Mouse (Mus musculus) kidney, adult 2 months (tissue): ENCODE results near the gene Klhl36. TPM values are rescaled to one million over a fixed set of nuclear protein-coding genes. Genes with fewer than 3 reads are reported as not detected.
A peak's percentile ranks its signal among the peaks of the same experiment; 100 is the strongest.

ENCODE experiments used
- DNase-seq: peaks from one replicate; pipeline ENCODE4 v3.0.0; 2021
- H3K27ac ChIP-seq: fragments of 200-500 bp; 2 replicates; pipeline ENCODE4 v1.5.1; 2012; ENCODE audit warnings: low read depth, low read length, control low read depth, inconsistent platforms; ENCODE audit not compliant: insufficient read depth
- H3K27me3 ChIP-seq: fragments of 200-500 bp; replicated peaks from 2 replicates; pipeline ENCODE4 v1.6.1; 2012; ENCODE audit warnings: mild to moderate bottlenecking, moderate library complexity, low read length, inconsistent platforms; ENCODE audit not compliant: control insufficient read depth, insufficient read depth
- H3K36me3 ChIP-seq: fragments of 200-500 bp; 2 replicates; pipeline ENCODE4 v1.6.1; 2012; ENCODE audit warnings: mild to moderate bottlenecking, moderate library complexity, low read length, inconsistent platforms; ENCODE audit not compliant: control insufficient read depth, insufficient read depth
- H3K4me1 ChIP-seq: fragments of 200-500 bp; 2 replicates; pipeline ENCODE4 v1.6.1; 2011; ENCODE audit warnings: low read length; ENCODE audit not compliant: control insufficient read depth, insufficient read depth
- H3K4me3 ChIP-seq: fragments of 200-500 bp; 2 replicates; pipeline ENCODE4 v1.5.1; 2011; ENCODE audit warnings: mild to moderate bottlenecking, low read depth, low read length, control low read depth; ENCODE audit not compliant: insufficient read depth
- CTCF ChIP-seq: fragments of 200-500 bp; conservative IDR thresholded peaks from 2 replicates; pipeline ENCODE4 v1.5.1; 2011; ENCODE audit warnings: low read depth, mild to moderate bottlenecking, control low read depth, low read length, moderate library complexity, mixed read lengths; ENCODE audit not compliant: insufficient read depth, insufficient read length
- POLR2A ChIP-seq: fragments of 200-500 bp; IDR thresholded peaks from one replicate; pipeline ENCODE4 v1.6.1; 2011; ENCODE audit warnings: low read depth, low read length, control low read depth
- WGBS: fragments of 180-500 bp; shearing (Covaris S2); methylation state at CpG from one replicate; pipeline ENCODE4 v1.1.7; 2018; 5-methylcytosine and 5-hydroxymethylcytosine counted together
- polyA plus RNA-seq: library from polyadenylated mRNA; depleted of rRNA; stranded (reverse); fragments of >200 nt; gene quantifications from 2 replicates; pipeline ENCODE4 v1.2.3, GENCODE M21; 2012

The Klhl36 gene
- polyA plus RNA-seq, 1 experiment = 37.7 TPM

DNA sequence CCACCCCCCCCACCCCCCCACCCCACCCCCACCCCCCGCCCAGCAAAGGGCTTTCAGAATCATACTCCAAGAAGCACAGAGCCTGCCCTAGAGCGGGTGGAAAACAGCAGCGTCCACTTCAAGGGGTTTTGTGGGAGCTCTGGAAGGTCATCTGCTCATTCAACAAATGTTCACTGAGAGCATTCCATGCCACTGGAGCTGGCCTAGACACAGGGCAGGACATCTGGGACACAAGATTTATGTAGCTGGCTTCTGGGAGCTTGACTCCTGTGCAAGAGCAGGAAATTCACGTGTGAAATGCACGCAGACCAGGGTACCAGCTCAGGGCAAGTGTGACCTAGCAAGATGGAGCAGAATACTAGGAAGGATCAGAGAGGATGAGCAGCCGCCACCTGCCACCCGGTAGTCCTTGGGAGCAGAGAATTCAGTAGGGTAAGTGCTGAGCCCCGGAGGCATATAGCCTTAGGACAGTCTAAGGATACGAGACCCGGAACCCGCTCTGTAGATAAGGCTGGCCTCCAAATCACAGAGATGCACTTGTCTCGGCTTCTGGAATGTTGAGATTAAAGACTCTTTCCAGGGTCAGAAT, 42.4 kb downstream of the Klhl36 start:
- H3K27ac ChIP-seq = no peak overlapping the region
- no peak for DNase-seq
- H3K27me3 ChIP-seq = no peaks in the 10 kb centered on the region
- H3K4me1 ChIP-seq = peaks cover 18% of the 10 kb centered on the region; the same call in 1 of the 2 replicates
- H3K36me3 ChIP-seq = no peaks in the 10 kb centered on the region
- no peak overlapping the region for H3K4me3 ChIP-seq
- no peak for TF ChIP-seq POLR2A
- TF ChIP-seq CTCF = no peak
- WGBS = 67% methylated on average over 12 of the region's 12 CpGs

DNA sequence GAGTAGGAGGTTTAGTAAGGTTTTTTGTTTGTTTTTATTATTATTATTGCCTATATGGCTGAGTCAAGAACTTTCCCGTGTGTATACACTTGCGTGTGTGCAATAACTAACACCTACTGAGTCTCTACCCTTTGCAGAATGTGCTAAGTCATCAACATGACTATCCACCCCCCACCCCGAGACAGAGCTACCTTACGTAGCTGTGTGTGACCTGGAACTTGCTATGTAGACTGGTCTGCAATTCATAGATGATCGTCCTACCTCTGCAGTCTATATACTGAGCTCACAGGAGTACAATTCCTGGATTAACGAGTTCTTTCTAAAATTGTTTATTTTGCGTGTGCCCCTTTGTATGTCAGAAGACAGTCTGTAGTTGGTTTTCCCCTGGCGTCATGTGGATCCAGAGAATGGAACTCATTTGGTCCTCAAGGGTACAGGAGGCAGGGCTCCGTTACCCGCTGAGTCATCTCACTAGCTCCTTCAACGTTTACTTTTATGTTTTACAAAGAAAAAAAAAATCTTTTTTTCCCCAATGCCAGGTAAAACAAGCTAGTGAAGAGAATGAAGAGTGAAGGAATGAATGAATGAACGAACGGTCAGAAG, 48.0 kb downstream of the Klhl36 start, which contains the start of gene Usp10:
Gene Usp10 (plus strand): TSS at position 417 of the 603 bp plus-strand sequence.
- Histone ChIP-seq H3K27me3 (no peaks in the 10 kb centered on the region), H3K4me3 (peak within 1 kb of the TSS; percentile 80), H3K27ac (peak within 1 kb of the TSS; percentile 87), H3K4me1 (peaks cover 28% of the 10 kb centered on the region), H3K36me3 (no peaks in the 10 kb centered on the region)
- DNase-seq = no peak
- TF ChIP-seq CTCF (no peak), POLR2A (no peak)
- 26% methylated on average over 13 of the region's 13 CpGs for WGBS

DNA sequence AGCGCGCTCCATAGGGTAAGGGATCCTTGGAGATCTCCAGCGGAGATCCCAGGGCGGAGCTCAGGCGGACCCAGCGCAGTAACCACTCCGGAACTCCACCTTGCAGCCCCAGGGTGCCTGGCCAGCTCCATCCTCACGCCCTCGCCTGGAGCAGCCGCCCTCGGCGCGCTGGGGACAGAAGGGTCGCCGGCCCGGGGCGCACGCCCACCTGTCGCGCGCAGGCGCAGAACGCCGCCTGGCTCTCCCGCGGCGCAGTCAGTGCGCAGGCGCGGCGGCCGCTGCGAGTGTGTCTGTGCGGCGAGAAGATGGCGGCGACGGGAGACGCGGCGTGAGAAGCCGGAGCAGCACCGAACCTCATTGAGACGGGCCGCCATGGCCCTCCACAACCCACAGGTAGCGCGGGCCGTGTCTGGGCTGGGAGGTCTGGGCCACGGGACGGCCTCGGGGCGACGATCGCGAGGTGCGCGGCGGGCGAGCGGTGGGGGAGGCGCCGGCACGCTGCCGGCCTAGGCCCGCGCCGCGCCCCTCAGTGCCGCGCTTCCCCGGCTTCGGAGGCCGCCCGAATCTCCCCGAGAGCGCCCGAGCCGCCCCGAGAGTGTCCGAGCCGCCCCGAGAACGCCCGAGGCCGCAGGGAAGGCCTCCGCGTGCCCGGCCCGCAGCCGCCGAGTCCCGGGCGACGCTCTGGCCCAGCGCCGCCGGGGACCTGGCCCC, 48.6 kb downstream of the Klhl36 start, which contains the start of gene Gm20388:
Gene Gm20388 (plus strand): TSS at position 295 of the 711 bp plus-strand sequence.
- Histone ChIP-seq H3K27ac (peak within 1 kb of the TSS; percentile 87), H3K36me3 (no peaks in the 10 kb centered on the region), H3K4me1 (peaks cover 30% of the 10 kb centered on the region), H3K27me3 (no peaks in the 10 kb centered on the region), H3K4me3 (peak within 1 kb of the TSS; percentile 80)
- DNase-seq = peak; percentile 94
- under 1% methylated on average over 94 of the region's 97 CpGs for WGBS
- TF ChIP-seq CTCF (no peak), POLR2A (peak; percentile 78)

DNA sequence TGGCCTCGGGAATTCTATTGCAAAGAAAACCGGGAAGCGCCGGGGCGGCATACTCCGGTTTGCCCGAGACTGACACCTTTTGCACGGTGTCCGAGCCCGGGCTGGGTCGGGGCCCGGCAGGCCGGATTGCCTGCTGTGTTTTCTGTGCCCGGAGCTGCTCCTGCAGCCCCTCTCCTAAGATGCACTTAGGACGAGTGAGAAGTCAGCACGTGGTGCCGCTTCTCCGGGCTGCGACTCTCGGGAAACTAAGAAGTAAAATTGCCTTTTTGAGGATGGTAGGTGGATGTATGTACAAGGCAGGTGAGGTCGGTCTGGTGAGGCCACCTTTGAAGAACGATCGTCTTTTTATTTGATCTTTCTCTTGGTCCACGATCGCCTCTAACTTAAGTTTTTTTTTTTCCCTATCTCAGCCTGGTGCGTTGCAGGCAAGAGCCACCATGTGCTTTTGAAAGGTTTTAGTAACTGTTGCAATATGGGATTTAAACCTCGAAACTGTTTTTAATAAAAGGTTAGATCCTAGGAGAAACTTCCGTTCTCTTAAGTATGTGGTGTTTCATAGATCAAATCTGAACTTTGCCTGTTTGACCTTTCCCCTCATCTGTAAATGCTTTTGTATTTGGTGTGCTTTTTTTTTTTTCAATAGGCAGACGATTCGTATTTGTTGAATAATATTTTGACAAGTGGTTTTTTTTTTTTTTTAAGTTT, 49.3 kb downstream of the Klhl36 start:
- 4% methylated on average over 30 of the region's 30 CpGs for WGBS
- H3K27me3 ChIP-seq = no peaks in the 10 kb centered on the region
- H3K4me1 ChIP-seq = peaks cover 35% of the 10 kb centered on the region
- peak overlapping the region; percentile 87 for H3K27ac ChIP-seq
- DNase-seq = peak; percentile 38
- peak overlapping the region; percentile 80 for H3K4me3 ChIP-seq
- TF ChIP-seq CTCF (no peak), POLR2A (no peak)
- H3K36me3 ChIP-seq = no peaks in the 10 kb centered on the region

DNA sequence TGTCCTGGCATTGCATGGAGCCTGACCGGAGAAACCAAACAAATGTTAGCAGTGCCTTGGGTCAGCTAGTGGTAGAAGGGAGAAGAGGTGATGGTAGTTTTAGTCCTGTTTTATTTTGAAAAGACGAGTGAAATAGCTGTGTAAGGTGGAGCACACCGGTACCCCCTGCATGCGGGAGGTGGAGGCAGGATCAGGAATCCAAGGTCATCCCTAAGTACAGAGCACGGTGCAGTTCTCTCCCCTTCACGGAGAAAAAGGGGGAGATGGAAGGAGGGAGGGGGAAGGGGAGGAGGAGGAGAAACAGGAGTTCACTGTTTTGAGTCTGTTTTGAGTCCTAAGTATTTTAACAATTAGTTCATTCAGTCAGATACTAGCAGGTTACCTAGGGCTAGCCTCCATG, 50.6 kb downstream of the Klhl36 start:
- no peaks in the 10 kb centered on the region for H3K36me3 ChIP-seq
- DNase-seq = no peak
- peaks cover 48% of the 10 kb centered on the region for H3K4me1 ChIP-seq
- H3K4me3 ChIP-seq = no peak overlapping the region
- no peaks in the 10 kb centered on the region for H3K27me3 ChIP-seq
- WGBS = 50% methylated on average over 6 of the region's 6 CpGs
- TF ChIP-seq POLR2A (no peak), CTCF (no peak)
- peak overlapping the region; percentile 32 for H3K27ac ChIP-seq

DNA sequence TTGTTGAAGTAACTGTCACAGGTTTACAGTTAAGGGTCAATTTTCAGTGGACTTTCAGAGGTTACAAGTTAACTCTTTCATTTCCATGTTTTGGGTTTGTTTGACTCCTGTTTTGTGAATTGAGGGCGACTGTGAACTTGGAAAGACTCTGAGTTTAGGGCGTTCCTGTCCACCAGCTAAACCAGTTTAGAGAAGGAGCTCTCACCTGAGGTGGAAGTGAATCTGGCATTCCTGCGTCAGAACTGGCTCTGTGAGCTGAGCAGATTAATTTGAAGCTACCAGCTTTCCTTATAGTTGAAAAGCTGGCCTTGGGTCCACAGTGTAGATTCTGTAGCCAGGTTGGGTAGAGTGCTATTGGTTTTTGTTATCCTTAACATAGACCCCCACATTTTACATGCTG, 51.1 kb downstream of the Klhl36 start:
- 31% methylated on average over 3 of the region's 3 CpGs for whole genome bisulfite sequencing
- TF ChIP-seq CTCF = no peak
- Histone ChIP-seq H3K27me3 (no peaks in the 10 kb centered on the region), H3K4me3 (no peak overlapping the region), H3K27ac (0 out of 2 replicates have a peak overlapping the region, but pooled peaks have one; percentile 32), H3K4me1 (peaks cover 52% of the 10 kb centered on the region), H3K36me3 (no peaks in the 10 kb centered on the region)
- DNase-seq = peak; percentile 46

DNA sequence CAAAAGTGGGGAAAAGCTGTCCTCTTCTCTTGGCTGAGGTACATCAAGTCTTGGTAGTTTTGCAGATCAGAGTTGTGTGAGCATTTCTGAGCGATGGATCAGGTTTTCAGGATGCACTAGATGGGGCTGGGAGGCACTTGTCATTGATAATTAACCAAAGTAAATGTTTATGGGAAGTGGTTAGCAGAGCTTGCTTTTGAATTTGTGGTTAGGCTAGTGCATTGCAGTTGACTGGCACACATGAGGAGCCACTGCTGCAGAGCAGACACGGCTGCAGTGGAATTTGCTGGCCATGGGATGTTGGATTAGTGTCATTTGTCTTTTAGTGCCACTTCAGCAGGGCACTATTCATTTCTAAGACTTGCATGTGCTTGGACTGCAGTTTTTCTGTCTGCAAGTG, 52.1 kb downstream of the Klhl36 start:
- peak overlapping the region; percentile 71 for H3K27ac ChIP-seq
- WGBS = 24% methylated on average over 2 of the region's 2 CpGs
- 0 out of 2 replicates have a peak, but pooled peaks have one; percentile 1 for TF ChIP-seq CTCF
- no peak for TF ChIP-seq POLR2A
- H3K36me3 ChIP-seq = no peaks in the 10 kb centered on the region
- H3K4me1 ChIP-seq = peaks cover 52% of the 10 kb centered on the region
- no peaks in the 10 kb centered on the region for H3K27me3 ChIP-seq
- no peak overlapping the region for H3K4me3 ChIP-seq
- DNase-seq = peak; percentile 79
